Mouse (Mus musculus) 416B (cell line): ENCODE results near the gene Kat14.
A peak's percentile ranks its signal among the peaks of the same experiment; 100 is the strongest.

Experiments used
- DNase-seq: peaks from one replicate; pipeline ENCODE4 v3.0.0; 2011; ENCODE audit warnings: low read depth

The Kat14 gene

DNA sequence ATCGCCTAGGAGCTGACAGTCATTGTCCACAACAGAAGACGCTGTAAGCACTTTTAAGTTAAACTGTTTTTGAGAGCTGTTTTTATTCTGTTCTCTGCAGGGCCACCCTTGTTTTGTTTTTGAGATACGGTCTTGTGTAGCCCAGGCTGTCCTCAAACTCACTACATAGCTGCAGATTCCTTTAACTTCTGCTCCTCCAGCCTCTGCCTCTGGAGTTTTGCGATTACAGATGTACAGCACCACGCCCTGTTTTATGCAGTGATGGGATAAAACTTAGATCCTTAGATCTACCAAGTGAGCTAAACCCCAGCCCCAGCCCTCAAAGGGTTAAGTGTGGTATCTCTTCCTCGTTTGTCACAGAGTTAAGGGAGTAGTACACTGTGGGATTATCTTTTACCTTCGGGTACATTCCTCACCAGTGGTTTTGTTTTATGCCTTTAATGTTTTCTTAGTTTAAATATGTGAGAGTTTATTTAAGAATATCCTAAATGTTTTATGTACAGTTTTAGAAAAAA is 13.9 kb downstream of the Kat14 start:
- DNase-seq, result no peak

DNA sequence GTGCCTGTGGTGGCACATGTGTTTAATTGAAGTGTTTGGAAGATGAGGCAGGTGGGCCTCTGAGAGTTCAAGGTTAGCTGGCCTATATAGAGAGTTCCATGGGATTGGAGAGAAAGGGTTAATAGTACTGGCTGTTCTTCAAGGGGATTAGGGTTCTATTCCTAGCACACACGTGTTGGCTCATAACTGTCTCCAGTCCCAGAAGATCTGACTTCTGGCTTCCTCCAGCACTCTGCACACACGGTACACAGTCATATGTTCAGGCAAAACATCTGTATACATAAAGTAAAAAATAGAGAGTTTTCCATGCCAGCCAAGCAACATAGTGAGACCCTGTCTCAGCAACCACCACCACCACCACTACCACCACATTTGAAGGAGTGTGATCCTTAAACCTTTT is 17.5 kb downstream of the Kat14 start:
- no peak for DNase-seq

DNA sequence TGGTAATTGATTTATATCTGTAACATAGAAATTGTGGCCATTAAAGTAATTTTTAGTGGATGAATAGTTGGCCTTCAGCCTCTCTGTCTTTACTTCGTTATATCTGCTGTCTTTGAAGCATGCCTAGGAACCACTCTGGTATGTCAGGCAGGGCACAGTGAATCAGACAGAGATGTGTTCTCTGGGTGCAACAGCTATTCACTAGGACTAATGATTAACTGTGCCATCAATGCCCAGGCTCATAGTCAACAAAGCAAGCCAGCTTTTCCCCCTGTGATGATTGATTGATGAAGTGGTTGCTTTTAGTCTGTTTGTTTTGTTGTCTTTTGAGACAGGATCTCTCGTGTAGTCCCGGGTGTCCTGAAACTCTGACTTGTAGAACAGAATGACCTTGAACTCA is 19.6 kb downstream of the Kat14 start:
- no peak for DNase-seq

DNA sequence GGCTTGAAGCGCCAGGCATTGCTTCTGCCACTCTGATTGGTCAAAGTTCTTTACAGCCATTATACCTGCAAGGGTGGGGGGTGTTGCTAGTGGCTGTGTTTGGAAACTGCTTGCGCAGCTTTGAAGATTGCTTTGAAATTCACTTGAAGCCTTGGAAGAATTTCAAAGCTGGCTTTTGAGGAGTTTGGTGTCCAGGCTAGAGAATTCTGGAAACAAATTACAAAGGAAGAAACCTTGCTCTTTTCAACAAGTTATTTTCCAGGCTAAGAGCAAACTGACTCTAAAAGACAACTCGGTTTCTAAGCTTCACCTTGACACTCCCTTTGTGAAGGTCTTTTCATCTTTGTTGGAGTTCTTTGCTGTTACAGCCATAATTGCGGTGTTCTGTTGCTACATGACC is 30.7 kb downstream of the Kat14 start:
- no peak for DNase-seq

DNA sequence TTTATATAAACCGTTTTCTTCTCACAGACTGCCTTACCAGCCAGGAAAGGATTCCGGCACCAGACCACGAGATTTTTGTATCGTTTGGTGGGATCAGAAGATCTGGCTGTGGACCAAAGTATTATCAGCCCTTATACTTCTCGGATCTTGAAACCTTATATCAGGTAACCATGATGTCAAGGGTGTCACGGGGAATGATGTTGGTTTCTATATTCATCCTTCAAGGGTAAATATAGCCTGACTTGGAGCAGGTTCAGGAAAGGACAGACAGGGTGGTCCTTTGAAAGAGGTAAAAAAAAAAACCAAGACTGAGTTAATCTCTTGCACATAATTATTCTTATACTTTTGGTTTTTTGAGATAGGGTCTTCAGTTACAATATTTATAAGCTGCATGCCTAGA is 31.9 kb downstream of the Kat14 start:
- DNase-seq, result no peak

DNA sequence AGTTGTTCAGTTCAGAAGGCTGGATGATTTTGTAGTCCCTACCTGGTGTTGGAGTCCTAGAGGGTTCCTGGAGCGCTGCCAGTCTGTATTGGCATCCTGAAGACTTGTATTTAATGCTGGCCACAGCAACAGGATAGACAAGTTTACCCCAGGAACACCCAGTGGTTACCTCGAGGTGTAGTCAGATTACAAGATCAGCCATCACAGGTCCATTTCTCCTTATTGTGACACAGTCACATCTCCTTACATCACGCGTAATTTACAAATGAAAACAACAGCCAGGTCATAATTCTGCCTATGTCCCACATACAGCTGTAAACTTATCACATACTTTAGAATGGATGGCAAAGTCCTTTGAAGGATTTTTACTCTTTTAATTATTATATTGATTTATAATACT is 40.3 kb downstream of the Kat14 start:
- peak; percentile 13 for DNase-seq

DNA sequence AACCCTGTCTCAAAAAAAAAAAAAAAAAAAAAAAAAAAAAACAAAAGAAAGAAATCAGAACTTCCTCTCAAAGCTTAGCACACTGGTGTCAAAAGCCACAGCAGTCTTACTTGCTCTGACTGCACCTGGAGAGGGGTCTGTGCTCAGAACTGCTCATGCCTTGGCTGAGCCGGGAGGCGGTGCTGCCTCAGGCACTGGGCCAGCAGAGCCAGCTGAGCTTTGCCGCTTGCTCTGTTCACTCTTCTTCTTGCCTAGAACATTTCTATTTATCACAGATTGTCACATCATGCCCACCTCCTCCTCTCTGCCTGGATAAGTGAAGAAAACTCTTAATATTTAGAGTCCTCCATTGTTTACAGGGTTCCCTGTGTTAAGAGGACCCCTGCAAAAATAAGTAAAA is 41.8 kb downstream of the Kat14 start:
- no peak for DNase-seq

DNA sequence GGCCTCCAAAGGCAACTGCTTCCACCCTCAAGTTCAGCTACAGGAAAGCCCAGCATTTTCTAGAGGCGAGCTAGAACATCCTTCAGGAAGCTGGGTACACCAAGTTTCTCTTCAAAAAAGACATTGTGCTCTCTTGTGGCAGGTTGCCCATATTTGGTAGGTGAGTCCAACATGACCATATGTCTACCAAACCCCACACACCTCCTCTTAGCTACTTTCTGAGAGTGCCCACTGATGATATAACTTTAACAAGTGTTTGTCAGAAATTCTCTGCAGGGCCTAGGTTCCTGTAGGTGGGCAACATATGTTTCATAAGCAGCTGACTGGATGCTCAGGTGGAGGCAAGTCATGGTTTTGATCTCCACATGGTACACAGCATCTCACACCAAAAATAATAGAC is 45.9 kb downstream of the Kat14 start:
- no peak for DNase-seq

DNA sequence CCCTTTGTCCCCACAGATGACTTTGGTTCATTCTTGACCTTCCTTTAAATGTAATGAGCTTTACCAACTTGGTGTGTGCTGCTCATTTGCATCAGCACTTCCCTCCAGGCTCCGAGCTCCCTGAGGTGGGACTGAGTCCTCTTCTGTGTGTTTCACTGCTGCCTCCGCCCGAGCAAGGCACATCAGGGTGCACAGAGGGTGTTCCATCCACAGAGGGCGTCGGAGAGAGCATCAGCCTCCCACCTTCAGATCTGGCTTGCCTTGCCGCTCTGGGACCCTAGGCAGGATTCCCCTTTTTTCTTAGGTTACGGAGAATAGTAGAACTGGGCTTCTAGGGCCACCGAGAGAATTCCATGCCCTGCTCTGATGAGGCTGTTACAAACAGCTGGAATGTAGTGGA is 48.1 kb downstream of the Kat14 start:
- DNase-seq, result no peak

DNA sequence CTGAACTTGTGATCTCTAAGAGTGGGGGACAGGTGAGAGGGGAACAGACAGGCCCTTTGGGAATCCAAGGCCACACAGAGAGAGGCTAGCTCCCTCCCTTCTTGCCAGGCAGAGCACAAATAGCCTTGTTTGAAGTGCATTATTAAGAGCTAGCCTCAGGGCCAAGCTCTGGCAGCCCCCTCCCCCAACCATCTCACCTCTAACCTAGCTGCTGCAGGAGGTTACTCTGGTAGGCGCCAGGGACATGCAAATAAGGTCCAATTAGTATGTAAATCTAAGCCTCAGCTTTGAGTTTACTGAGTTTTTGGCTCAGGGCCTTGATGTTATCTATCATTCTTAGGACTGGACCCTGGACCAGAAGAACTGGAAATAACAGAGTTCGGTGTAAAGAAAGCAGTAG is 49.3 kb downstream of the Kat14 start:
- no peak for DNase-seq

DNA sequence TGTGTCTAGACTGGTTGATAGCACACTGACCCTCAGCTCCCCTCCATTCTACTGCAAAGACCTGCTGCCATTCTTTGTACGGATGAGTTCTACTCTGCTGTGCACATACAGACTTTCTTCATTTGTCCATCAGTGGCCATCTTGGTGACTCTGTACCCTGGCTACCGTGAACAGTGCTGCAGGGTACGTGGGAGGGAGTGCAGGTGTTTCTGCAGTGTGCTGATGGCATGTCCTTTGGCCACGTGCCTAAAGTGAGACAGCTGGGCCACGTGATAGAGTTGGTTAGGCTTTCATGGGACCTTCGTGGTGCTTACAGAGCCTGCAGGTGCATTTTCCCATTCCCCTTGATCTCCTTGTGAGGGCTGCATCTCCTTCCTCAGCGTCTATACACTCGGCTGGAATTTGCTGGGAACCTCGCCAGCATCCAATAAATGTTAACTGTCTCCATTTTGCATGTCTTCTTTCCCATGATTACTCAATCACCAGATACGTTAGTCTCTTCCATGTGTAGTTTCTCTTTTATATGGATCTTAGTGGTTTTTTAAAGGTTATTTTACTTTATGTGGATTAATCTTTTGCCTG is 53.4 kb downstream of the Kat14 start:
- no peak for DNase-seq

DNA sequence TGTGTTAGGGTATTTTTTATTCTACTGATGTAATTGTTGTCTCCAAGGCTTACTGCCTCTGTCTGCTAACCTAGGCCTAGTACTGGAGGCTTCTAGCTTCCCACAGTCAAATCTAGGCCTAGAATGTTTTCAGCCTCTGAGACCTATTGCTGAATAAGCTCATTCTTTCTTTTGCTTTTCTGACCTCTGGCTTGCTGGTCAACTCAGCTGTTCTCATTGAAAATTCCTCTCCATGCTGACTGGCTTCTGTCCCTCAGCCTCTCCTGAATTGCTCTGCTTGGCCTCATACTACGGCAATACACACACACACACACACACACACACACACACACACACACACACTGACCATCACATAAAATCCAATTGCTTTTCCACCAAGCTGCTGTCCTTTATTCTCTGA is 57.0 kb downstream of the Kat14 start:
- no peak for DNase-seq

DNA sequence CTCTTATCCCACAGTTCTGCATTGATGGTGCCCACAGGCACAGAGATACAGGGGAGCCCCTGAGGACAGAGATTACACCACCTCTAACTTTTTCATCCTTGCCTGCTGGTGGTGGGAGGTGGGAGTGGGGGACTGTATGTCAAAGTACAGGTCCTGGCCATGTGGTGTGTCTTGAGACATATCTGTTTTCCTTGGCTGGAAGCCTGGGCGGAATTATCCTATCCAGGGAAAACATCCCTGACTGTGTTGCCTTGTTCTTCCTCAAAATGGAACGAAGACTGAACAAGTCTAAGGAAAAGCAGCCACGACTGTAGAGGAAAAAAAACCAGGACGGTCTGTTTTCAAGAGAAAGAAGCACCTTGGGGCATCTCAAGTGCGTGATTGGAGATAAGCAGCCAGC is 59.1 kb downstream of the Kat14 start:
- DNase-seq, result no peak

DNA sequence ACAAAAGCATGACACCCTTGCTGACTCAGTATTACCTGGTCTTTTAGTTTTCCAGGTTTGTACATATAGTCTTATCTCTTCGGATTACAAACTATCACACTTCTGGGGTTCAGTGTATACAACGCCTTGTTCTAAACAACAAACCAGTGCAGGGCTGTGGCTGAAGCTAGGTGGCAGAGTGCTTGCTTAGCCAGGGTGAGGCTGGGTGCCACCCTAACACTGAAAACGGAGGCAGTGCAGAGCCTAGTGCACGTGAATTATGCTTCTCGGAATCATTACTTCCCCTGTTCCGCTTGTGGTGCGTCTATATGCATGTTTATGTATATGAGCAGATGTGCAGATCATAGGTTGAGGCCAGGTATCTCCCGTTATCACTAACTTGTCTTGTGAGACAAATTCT is 59.9 kb downstream of the Kat14 start:
- DNase-seq, result no peak

DNA sequence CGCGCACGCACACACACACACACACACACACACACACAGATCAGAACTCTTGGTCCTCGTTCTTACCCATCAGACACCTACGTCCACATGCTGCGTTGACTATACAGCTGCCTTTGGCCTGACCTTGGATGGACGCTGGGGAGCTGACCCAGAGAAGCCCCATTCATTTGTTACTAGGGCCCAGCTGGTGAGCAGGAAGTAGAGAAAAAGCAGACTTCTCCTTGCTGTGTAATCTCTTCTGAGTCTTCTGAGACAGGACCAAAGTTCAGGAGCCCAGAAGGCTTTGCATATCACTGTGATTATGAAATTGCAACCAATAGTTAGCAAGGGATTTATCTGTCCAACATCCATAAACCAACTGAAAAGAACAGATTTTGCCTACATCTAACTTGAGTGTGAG is 60.4 kb downstream of the Kat14 start:
- DNase-seq, result no peak

DNA sequence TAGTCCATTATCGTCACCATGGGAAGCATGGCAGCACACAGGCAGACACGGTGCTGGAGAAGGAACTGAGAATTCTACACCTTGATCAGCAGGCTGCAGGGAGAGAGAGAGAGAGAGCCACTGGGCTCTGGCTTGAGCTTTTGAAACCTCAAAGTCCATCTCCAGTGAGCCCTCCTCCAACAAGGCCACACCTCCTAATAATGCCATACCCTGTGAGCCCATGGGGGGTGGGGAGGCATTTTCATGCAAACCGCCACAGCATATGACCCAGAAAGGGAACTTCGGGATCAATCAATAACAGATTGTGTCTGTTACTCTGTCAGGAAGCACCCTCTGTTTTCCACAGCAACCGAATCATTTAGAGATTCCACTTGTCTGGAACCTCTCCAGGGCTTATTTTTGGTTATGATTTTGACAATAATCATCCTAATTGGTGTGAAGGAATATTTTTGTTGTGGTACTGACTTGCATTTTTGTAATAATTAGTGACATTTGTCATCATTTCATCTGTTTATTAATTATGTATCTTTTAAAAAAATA is 62.6 kb downstream of the Kat14 start:
- no peak for DNase-seq

DNA sequence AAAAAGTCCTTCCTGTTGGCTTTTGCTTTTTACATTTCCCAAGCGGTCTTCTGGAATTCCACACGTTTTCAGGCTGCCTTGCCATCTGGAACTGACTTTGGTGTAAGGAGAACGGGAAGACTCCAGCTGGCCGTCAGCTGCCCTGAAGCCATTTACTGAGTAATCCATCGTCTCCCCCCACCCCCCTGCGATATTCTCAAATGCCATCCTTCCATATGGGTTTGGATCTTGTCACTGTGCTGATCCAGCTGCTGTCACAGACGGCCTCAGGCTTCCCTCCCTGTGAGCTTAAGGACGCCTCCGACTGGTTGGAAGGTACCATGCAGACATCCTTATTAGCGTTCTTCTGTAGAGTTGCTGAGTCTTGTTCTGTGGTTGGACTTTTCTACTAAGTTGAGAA is 66.9 kb downstream of the Kat14 start:
- no peak for DNase-seq

DNA sequence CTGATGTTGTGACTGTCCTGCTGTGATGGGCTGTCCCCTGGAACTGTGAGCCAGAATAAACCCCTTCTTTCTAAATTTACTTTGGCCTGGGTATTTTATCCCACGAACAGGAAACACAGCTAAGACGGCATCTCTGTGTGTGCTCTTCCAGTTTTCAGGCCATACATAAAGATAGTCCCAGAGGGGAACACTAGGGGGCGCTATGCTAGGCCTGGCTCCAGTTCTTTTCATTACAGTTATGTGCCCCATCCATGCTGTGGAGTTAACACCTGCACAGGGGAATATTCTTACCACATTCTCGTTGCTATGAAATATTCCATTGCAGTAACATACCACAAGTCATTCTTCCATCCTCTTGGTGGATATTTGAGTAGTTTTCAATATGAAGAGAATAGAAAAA is 69.6 kb downstream of the Kat14 start:
- peak; percentile 20 for DNase-seq

DNA sequence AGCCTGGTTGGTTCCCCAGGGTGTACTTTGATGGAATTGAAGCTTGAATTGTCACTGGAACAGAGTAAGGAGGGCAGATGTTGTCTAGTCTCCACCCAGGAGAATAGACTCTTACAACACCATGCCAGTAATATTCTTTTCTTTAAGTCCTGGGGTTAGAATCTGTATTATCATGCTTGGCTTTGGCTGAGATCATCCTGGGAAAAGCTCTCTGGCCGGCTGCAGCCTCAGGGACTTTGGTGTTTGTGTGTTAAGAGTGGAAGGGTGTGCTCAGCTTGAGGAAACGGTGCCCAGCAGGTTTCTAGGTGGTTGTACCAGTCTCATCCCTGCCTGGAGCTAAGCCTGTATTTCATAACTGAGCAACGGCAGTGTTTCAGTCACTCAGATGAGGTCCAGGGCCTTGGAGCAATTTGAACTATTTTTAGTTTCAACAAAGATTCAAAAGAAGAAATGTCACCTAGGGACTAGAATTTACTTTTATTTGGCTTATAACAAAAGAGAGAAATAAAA is 70.5 kb downstream of the Kat14 start:
- no peak for DNase-seq

DNA sequence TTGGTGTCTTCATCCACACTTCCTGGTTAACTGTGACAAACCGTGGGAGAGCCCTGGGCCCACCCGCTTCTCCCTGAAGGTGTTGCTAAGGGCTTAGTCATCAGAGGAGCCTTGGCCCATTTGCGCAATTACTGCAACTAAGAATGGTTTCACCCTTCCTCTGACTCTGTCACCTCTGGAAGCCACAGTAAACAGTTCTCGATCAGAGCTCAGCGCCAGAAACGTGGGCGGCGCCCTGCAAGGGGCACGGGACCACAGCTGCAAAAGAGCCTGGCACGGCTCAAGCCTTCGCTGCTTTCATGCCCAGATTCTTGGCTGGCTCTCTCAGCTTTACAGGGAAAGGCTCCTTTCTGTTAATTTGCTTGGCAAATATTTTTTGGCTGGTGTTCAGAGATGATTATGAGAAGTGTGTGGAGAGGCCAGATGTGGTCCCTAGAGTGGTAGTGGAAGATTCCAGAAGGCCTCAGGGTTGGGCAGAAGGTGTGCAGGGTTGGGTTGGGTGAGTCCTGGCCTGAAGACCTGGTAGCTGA is 72.7 kb downstream of the Kat14 start:
- peak; percentile 84 for DNase-seq

DNA sequence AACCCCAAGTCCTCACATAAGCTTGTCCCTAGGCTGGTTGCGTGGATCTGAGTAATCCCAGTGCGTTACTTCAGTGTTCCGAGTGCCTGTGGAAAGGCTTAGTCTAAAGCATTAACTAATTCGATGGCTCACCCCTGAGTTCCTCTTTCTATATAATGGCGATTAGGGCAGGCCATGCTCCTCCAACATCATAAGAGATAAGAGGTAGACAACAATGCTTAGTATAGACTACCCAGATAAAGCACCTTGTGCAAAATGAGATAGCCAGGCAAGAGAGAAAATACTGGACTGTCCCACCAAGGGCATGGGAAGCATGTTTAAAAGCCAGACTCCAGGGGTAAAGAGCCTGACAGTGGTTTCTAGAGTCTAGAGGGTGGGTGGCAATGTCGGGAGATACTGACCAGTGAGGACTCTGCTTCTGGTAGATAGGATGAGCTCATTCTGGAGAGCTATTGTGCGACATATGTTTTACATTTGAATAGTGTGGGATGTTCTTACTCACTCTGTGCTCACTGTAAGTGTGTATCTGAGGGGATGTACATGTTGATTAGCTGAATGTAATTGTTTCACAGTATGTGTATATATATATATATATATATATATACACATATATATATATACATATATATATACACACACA is 77.7 kb downstream of the Kat14 start:
- DNase-seq, result no peak

DNA sequence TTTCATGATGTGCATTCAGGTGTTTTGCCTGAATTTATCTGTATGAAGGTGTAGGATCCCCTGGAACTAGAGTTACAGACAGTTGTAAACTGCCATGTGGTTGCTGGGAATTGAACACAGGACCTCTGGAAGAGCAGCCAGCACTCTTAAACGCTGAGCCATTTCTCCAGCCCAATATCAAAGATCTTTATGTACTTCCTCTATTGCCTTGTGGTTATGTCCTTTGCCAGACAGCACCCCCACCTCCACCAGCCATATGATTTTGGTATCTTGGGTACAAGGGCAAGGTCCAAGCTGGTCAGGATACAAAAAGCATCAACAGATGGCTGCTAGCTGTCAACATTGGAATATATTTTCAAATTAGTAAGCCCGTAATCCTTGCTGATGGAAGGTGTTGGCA is 81.6 kb downstream of the Kat14 start:
- peak; percentile 17 for DNase-seq

DNA sequence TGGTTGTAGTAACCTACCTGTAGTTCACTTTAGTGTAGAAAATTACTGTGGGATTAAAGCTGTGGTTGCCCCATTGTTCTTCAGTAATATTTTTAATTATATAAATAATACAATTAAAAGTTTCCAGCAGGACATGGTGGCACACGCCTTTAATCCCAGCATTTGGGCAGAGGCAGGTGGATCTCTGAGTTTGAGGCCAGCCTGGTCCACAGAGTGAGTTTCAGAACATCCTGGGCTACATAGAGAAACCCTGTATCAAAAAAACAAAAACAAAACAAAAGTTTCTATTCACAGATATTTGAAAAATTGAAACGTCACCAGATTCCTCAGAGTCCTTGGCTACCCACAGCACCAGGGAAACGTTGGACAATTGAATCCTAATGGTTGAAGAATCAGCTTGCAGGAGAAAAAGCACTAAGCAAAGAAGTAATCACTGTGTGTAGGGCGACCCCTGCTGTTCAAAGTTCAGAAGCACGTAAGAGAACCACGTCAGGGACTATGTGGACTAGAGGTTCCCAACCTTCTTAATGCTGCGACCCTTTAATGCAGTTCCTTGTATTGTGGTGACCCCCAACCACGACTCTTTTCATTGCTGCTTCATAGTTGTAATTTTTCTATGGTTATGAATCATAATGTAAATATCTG is 83.7 kb downstream of the Kat14 start:
- peak; percentile 85 for DNase-seq
